Mouse (Mus musculus) kidney, postnatal 0 days (tissue): ENCODE measurements at regions not wholly inside any gene's neighbourhood (a gene's known extent, or its start where the extent isn't known, plus 50 kb on each side); places are given as distances from the start of the nearest gene placed in this dataset.
A peak's percentile ranks its signal among the peaks of the same experiment; 100 is the strongest.

ENCODE experiments used
- ATAC-seq: fragments of 200-750 bp; cut with Nextera tagmentation; replicated peaks from 2 replicates; pipeline ENCODE4 v1.8.0; 2017; ENCODE audit warnings: low read depth, moderate number of reproducible peaks, moderate TSS enrichment, moderate library complexity; ENCODE audit not compliant: low FRiP score
- DNase-seq: peaks from one replicate; pipeline ENCODE4 v3.0.0-alpha.2; 2016; ENCODE audit warnings: low spot score
- H3K27ac ChIP-seq: fragments of 300-500 bp; sonication (generic); 2 replicates; pipeline ENCODE4 v1.5.1; 2014; ENCODE audit warnings: mild to moderate bottlenecking
- H3K27me3 ChIP-seq: fragments of 300-500 bp; sonication (generic); 2 replicates; pipeline ENCODE4 v1.6.1; 2014; ENCODE audit warnings: low read length, mixed read lengths; ENCODE audit not compliant: insufficient read depth
- H3K36me3 ChIP-seq: fragments of 300-500 bp; sonication (generic); 2 replicates; pipeline ENCODE4 v1.6.1; 2014; ENCODE audit warnings: low read length, mixed read lengths; ENCODE audit not compliant: insufficient read depth
- H3K4me1 ChIP-seq: fragments of 300-500 bp; sonication (generic); replicated peaks from 2 replicates; pipeline ENCODE4 v1.6.1; 2014; ENCODE audit warnings: antibody characterized with exemption, low read length, mixed read lengths; ENCODE audit not compliant: insufficient read depth
- H3K4me2 ChIP-seq: fragments of 300-500 bp; sonication (generic); 2 replicates; pipeline ENCODE4 v1.6.1; 2014; ENCODE audit warnings: mild to moderate bottlenecking, low read length, moderate library complexity, mixed read lengths
- H3K4me3 ChIP-seq: fragments of 300-500 bp; sonication (generic); replicated peaks from 2 replicates; pipeline ENCODE4 v1.5.1; 2014; ENCODE audit warnings: low read depth, low read length
- H3K9ac ChIP-seq: fragments of 300-500 bp; sonication (generic); 2 replicates; pipeline ENCODE4 v1.6.1; 2014; ENCODE audit warnings: low read depth, low read length
- H3K9me3 ChIP-seq: fragments of 300-500 bp; sonication (generic); replicated peaks from 2 replicates; pipeline ENCODE4 v1.6.1; 2016; ENCODE audit warnings: low read length, inconsistent platforms, mixed read lengths
- CTCF ChIP-seq: IDR thresholded peaks from 2 replicates; pipeline ENCODE4 v1.5.1; 2016; ENCODE audit warnings: antibody characterized with exemption, low read depth, mild to moderate bottlenecking, moderate library complexity
- whole genome bisulfite sequencing: fragments of 180-500 bp; shearing (Covaris S2); extraction: QIAGEN DNeasy Blood & Tissue Kit; methylation state at CpG from one replicate; pipeline ENCODE4 v1.1.7; 2014; 5-methylcytosine and 5-hydroxymethylcytosine counted together

DNA sequence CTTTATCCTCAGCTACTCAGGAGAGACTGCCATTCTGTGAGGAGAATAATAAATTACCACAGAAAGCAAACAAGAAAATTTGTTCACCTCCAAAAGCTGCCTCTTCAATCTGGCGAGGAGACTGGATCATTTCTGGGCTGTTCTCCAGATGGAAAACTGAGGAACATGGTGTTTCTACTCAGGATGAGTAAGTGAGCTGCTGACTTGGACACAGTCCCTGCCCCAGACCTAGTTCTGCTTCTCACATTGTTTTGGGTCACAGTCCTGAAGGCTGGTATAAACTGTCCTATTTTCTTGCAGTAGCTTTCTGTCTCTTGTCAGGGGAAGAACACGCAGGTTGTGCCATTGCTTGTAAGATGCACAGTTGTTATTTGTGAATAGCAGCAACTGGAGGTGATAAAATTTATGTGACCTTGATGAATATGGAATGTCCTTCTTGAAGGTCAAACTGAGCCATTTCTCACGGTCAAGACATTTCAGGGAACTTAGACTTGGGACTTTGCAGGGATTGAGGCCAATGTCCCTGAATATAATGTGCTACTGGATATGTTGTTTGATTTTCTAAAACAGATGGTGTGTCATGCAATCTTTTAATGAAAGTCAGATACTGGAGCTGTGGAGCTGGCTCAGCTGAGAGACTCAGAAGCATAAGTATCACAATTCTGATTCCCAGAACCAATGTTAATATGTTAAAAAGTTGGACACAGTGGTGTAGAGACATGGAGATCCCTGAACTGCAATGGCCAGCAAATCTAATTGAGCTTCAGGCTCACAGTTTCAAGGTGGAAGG, 102.2 kb downstream of the Edn1 start:
- Histone ChIP-seq H3K36me3 (no peaks in the 10 kb centered on the region), H3K27me3 (no peaks in the 10 kb centered on the region), H3K9ac (no peak overlapping the region), H3K9me3 (no peaks in the 10 kb centered on the region), H3K4me3 (no peak overlapping the region), H3K4me2 (no peak overlapping the region), H3K4me1 (no peaks in the 10 kb centered on the region), H3K27ac (no peak overlapping the region)
- WGBS, result 66% methylated on average over 3 of the region's 3 CpGs
- DNase-seq (no peak), ATAC-seq (no peak)
- TF ChIP-seq CTCF, result no peak

DNA sequence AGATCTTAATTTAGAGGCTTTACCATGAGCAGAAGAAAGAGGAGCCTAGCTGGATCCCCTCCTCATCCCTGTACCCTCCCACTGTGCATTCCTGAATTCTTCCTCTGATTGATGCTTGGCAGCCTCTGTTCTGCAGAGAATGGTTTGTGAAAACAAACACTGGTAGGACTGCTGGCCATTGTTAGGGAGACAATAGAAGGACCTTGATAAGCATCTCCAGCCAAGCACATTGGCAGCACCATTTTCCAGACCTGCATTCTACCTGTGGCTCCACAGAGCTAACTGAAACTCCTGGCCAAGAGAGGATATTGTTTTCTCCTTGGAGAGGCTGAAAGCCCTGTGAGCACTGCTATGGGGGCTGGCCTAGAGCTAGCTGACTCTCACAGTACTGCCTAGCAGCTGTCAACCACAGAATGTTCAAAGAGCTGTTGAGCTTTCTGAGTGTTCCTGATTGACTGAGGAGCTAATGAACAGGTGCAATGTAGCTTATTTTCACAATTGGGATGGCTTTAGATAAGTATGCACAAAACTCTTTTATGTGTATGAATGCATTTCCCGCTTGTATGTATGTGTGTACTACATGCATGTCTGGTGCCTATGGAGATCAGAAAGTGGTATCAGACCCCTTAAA, 111.5 kb downstream of the Edn1 start:
- H3K4me2 ChIP-seq, result no peak overlapping the region
- no peak overlapping the region for H3K9ac ChIP-seq
- no peak for DNase-seq
- no peak overlapping the region for H3K27ac ChIP-seq
- no peak for TF ChIP-seq CTCF
- WGBS, result 100% methylated on average over 1 of the region's 1 CpGs
- H3K36me3 ChIP-seq, result no peaks in the 10 kb centered on the region
- no peak for ATAC-seq
- H3K4me1 ChIP-seq, result no peaks in the 10 kb centered on the region
- H3K4me3 ChIP-seq, result no peak overlapping the region
- no peaks in the 10 kb centered on the region for H3K27me3 ChIP-seq
- H3K9me3 ChIP-seq, result no peaks in the 10 kb centered on the region

DNA sequence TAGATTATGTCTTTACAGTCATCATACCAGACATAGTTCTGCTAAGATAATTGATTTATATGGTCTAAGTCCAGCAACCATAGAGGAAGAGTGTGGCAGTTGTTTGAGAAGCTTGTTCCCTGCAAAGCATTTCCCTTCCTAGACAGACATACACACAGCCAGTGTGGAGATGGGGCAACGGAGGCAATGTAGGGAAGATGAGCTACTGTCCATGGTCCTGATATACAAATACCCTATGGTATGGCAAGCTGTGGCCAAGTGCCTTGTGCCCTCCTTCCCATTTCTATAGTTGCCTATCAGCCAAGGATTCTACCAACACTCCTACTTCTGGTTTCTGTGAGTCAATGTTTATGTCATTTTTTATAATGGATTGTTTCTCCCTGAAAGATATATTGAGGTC, 145.6 kb downstream of the Edn1 start:
- H3K4me2 ChIP-seq, result no peak overlapping the region
- no peak overlapping the region for H3K9ac ChIP-seq
- WGBS, result 6% methylated on average over 1 of the region's 1 CpGs
- H3K9me3 ChIP-seq, result no peaks in the 10 kb centered on the region
- no peak overlapping the region for H3K27ac ChIP-seq
- no peak overlapping the region for H3K4me3 ChIP-seq
- H3K36me3 ChIP-seq, result no peaks in the 10 kb centered on the region
- H3K27me3 ChIP-seq, result no peaks in the 10 kb centered on the region
- ATAC-seq (no peak), DNase-seq (peak; percentile 66)
- no peak for TF ChIP-seq CTCF
- H3K4me1 ChIP-seq, result no peaks in the 10 kb centered on the region

DNA sequence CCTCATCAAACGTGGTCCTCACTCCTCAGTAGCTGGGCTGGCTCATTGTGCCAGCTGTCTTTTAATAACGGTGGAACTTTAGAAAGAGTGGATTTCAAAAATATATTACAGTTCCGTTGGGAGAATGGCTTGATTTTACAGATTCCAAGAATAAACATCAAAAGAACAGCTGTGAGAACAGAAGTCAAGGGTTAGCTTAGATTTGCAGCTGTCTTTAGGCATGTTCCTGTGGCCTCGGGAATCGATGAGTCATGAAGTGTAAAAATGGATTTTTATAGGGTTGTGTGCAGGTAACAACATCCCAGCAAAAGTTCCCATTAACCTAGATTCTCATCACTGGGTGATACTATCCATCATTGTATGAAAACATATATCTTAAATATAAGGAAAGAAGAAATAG, 152.4 kb downstream of the Edn1 start:
- WGBS, result 65% methylated on average over 5 of the region's 5 CpGs
- no peak for ATAC-seq
- TF ChIP-seq CTCF, result no peak

DNA sequence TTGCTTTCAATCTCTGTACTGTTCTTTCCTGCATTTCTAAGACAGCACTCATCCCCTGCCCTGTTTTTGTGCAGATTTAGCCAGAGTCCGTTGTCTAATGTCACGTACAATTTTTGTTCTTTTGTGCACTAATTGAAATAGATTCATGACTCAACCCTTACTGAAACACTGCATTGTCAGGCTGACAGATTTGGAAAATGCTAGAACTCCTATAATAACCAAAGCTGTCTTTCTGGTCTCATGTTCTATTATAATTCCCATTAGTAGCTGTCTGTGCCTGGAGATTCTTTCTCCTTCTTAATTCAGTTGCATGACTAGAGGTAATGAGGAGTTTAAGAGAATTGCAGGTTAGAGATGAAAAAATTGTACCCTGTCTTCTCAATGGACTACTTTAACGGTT, 158.6 kb downstream of the Edn1 start:
- H3K9ac ChIP-seq, result no peak overlapping the region
- H3K4me2 ChIP-seq, result no peak overlapping the region
- TF ChIP-seq CTCF, result no peak
- H3K36me3 ChIP-seq, result no peaks in the 10 kb centered on the region
- whole genome bisulfite sequencing, result 80% methylated on average over 3 of the region's 3 CpGs
- H3K4me3 ChIP-seq, result no peak overlapping the region
- H3K27ac ChIP-seq, result no peak overlapping the region
- H3K4me1 ChIP-seq, result no peaks in the 10 kb centered on the region
- no peak for DNase-seq
- ATAC-seq, result no peak
- H3K27me3 ChIP-seq, result no peaks in the 10 kb centered on the region
- no peaks in the 10 kb centered on the region for H3K9me3 ChIP-seq

More for the DNA sequence above, 152.4 kb downstream of the Edn1 start:
- Histone ChIP-seq H3K4me1 (no peaks in the 10 kb centered on the region), H3K4me2 (no peak overlapping the region), H3K36me3 (no peaks in the 10 kb centered on the region), H3K27me3 (no peaks in the 10 kb centered on the region), H3K27ac (no peak overlapping the region), H3K9ac (no peak overlapping the region), H3K4me3 (no peak overlapping the region), H3K9me3 (no peaks in the 10 kb centered on the region)
- no peak for DNase-seq

DNA sequence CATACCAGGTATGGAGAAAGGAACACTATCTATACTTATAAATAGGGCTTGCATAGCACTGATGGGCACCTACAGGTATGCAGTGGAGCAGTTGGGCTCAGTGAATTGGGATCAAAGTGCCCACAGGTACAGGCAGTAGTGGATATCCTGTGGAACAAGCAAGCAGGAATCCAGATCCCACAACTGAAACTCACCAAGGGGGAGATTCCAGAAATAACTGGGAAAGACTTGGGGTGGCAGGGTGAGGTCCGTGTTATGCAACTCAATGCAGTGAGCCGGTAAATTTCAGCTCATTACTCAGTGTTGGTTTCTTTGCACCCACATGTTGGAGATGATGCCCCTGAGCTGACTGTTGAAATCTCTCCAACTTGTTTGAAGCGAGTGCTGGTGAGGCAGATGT, 177.5 kb downstream of the Edn1 start:
- Histone ChIP-seq H3K4me2 (no peak overlapping the region), H3K9ac (no peak overlapping the region), H3K4me1 (no peaks in the 10 kb centered on the region), H3K9me3 (no peaks in the 10 kb centered on the region), H3K4me3 (no peak overlapping the region), H3K36me3 (no peaks in the 10 kb centered on the region), H3K27me3 (no peaks in the 10 kb centered on the region), H3K27ac (no peak overlapping the region)
- ATAC-seq (no peak), DNase-seq (no peak)
- 89% methylated on average over 3 of the region's 3 CpGs for WGBS
- no peak for TF ChIP-seq CTCF
